Mouse (Mus musculus): ENCODE data around the gene Alox5ap. TPM values are rescaled to one million over a fixed set of nuclear protein-coding genes. Genes with fewer than 3 reads are reported as not detected.
A peak's percentile ranks its signal among the peaks of the same experiment; 100 is the strongest.

Gene Alox5ap
- total RNA-seq, 2 experiments from 2014 or later: 13.4 to 26.8 TPM

DNA sequence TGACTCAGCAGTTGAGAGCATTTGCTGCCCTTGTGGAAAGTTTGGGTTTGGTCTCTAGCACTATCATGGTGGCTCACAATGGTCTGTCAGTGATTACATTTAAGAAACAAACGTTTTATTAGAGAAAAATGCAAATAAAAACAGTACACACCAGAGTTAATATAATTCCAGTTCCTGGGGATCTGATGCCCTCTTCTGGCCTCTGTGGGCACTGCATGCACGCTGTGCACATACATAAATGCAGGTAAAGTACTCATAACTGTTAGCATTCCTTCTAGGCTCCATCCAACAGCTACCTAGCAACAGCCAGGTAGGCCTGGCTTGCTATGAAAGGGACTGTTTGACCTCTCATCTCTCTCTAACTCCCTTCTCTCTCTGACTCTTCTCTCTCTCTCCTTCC lies 32.9 kb downstream of the Alox5ap start:
- intact Hi-C loops (cut with DNase I): no loop called here
- DNase-seq: no peak

DNA sequence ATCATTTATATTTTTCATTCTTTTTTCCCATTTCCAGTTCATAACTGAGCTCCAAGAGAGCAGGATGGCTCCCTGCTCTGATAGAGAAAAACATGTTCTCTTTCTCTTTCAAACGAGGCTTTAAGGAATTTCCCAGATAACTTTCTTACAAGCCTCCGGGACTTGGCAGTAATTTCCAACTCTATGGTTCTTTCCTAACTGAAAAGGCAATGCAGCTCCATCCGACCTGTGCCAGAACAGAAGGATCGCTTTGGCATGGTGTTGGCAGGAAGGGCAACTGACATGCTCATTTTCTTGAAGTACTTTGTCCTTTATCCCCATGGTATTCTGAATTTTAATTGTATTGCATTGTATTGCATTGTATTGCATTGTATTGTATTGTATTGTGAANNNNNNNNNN lies 33.7 kb downstream of the Alox5ap start:
- intact Hi-C loops (cut with DNase I): no loop called here
- DNase-seq: no peak

DNA sequence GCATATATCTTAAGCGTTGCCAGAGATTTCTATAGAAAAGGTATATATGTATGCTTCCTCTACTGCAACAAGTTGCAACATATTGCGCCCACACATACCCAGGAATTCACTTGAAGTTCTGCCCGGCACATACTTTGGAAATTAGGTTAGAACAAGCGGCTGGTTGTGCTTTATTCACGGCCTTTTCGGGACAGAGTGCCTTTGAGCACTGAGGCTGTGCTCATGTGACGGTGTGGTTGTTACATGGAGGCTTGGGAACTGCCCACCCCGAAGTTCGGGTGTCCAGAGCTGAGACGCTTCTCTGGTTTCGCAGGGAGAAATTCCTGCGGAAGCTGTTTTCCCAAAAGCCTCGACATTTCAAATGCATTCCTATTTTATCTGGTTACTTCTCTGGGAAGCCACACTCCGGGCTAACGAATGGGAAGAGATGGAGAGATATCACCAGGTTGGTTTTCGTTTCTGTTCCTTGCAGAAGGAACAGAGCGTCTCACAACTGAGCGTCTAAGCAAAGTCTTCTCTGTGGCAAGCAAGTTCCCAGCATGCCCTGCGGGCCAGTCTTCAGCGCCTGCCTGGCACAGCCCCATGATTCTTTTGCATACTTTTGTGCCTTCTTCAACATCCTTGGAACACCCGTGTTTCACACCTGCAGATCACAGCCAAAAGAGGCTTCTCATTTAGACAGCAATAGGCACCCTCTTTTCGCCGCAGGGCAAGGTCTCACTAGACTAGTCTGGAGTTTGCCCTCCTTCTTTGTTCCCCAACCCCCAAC lies 48.5 kb downstream of the Alox5ap start:
- DNase-seq: no peak
- intact Hi-C loops (cut with DNase I): no loop called here

DNA sequence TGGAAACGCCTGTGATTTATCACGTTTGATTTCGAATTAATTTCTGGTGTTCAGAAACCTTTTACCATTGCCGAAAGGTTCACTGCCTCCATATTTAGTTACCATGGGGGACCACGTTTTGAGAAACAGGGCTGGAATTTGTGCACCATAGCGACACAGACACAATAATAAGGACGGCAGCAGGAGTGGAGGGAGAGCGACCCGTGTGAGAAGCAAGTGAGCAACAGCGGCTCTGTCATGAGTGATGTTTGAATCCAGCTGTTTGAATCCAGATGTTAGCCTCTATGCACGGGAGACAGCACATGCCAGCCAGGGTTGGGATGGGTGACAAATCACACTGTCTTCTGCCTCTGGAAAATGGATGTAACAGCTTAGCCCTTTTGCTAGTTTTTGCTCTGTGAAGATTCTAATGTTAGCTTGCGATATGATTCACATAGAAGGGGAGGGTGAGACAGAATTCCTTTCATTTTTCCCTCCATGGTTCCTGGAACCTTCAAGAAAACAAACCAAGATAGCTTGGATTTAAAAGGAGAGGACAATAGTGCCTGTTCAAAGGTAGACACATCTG lies 50.0 kb downstream of the Alox5ap start:
- DNase-seq: no peak
- intact Hi-C loops (cut with DNase I): no loop called here

DNA sequence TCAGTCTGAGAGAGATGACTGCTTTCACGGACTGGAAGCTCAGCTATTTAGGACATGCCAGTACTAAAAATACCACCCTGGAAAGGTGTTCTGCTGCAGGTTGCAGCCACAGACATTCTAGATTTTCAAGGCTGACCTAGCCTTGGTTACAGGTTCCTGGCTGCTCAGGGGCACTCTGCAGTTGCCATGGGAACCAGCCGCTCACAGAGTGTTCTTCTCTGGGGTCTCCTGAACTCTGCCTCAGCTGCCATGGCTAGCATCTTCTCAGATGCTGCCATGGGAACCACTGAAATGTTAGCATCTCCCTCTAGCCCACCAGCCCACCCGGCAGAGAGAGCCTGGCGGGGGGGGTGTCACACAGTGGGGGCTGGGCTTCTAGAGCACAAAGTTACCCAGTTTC lies 52.4 kb downstream of the Alox5ap start:
- DNase-seq: no peak
- intact Hi-C loops (cut with DNase I): no loop called here

DNA sequence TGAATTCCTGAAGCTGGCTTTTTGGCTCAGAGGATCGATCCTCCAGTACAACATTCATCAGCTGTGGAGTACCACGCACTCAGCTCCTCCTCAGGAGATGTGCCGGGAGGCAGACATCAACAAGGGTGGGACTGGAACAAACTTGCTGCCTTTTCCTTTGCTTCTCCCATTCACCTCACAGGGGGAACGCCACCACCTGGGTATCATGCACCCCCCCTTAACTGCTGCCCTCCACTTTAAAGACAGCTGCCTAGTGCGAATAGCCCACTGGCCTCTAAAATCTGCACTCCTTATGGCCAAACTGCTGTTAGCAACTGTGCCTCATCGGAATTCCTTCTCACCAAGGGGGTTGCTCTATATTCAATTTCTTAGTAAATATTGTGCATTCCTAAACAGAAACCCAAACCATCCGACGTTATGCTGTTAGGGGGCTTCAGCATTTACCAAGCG lies 55.3 kb downstream of the Alox5ap start:
- intact Hi-C loops (cut with DNase I): no loop called here
- DNase-seq: no peak

DNA sequence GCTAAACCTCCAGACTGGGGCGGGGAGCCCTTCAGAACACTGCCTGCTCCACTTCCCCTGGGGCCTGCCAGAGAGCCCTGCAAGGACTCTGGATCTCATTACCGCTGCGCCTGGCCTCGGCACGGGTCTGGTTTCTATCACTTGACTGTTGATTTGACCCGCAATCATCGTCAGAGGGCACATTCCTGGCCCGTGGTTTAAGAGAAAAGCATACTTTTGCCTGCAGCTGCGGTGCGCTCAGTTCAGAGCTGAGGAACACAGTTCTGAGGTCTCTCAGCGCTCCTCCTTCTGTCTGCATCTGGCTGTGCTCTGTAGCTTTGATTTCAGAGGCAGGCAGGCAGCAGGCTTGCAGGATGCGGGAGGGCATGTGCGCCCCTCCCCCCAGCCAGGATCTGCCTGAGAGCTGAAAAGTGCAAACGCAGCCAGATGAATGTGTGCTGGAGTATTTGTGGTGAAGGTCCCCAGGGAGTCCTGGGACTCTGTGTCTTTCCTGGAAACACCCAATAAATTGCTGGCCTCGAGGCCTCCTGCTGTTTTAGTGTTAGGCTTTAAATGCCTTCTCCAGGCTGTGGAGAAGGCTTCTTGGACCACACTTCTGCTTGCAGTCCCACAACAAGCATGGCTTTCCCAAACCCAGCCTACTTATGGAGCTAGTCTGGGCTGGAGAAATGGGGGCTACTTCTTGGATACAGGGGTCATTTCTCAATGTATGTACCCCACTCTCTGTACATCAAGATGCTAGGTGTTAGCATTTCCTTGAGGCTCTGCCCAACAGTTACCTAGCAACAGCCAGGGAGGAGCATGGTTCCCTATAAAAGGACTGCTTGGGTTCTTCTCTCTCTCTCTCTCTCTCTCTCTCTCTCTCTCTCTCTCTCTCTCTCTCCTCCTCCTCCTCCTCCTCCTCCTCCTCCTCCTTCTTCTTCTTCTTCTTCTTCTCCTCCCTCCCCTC lies 56.2 kb downstream of the Alox5ap start:
- intact Hi-C loops (cut with DNase I): no loop called here
- DNase-seq: peak; percentile 52 to 57

DNA sequence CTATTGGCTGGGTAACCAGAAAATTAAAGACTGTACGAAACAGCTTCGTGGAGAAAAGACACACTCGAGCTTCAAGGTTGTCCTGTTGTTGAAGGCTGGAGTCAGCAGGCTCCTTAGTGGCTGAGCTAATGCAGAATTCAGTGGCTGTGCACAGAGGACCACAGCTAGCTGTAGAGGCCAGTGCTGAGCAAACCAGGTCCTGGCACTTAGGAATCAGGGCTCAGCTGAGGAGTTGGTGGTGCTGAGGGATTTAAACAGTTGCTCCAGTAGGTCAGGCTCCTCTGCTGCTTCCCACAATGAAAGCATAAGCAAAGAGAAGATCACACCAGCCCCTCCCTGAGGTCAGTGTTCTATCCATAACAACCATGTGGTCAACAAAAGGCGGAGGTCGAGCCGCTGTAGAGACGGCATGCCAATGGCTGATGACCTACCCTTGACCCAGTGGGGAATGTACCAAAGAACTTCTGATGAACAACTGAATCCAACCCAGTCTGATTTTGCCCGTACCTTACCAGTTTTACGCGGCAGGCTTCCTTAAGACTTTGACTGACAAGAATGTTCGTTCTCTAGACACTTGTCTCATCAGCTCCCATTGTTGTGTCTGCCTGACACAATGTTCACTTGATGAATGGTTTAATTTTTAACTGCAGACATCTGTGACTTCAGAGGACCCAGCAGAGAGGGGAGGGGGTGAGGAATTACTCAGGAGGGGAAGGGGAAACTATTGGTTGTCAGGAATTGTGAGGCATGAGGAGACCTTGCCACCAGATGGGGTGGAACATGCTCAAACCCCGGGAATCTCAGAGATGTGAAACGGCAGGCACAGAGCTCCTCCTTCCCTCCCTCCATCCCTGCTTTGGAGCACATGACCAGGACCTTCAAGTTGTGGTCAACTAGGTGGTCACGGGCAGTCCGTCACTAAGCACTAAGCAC lies 57.6 kb downstream of the Alox5ap start:
- no peak for DNase-seq

DNA sequence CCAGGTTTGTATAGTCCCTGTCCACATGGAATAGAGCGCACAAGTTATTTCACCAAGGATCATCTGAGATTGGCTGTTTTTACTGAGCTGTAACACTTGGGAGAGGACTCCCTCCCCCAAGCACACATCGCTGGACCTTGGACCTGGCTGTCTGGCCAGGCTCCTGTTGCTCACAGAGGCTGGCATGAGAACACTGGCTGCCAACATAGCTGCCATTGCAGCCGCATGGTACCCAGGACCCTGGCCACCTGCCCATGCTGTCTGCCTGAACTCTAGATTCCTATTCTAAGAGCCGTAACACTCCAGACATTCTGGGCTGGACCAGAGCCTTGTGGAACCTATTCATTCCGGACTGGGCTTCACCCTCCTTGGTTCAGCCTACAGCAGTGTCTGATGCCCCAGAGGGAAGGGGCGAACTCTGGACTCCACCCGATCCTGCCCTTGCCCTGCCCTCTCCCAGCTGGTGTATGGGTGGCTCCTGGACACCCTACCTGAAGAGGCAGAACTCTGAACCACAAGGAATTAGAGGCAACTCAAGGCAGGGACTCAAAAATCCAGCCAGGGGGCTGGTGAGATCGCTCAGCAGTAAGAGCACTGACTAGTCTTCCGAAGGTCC lies 58.5 kb downstream of the Alox5ap start:
- peak; percentile 55 to 57 for DNase-seq
- intact Hi-C loops (cut with DNase I): no loop called here

More for the DNA sequence above, 57.6 kb downstream of the Alox5ap start:
- intact Hi-C loops (cut with DNase I): no loop called here

DNA sequence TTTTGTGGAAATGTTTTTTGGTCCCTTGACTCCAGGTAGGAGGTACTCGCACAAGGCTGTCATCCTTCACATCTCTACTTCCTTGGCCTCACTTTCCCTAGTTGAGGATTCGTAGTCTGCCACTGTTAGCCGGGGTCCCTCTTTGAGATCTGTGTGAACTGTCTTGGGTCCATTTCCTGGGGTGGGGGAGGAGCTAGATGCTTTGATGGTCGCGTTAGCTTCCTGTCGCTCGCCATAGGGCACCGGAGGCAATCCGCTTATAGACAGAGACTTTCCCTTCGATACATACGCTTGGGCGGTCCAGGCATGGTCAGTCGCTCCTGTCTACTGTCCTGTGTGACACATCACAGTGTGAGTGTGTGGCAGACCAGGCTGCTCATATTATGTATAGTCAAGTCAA lies 60.2 kb downstream of the Alox5ap start:
- intact Hi-C loops (cut with DNase I): no loop called here
- DNase-seq: no peak

DNA sequence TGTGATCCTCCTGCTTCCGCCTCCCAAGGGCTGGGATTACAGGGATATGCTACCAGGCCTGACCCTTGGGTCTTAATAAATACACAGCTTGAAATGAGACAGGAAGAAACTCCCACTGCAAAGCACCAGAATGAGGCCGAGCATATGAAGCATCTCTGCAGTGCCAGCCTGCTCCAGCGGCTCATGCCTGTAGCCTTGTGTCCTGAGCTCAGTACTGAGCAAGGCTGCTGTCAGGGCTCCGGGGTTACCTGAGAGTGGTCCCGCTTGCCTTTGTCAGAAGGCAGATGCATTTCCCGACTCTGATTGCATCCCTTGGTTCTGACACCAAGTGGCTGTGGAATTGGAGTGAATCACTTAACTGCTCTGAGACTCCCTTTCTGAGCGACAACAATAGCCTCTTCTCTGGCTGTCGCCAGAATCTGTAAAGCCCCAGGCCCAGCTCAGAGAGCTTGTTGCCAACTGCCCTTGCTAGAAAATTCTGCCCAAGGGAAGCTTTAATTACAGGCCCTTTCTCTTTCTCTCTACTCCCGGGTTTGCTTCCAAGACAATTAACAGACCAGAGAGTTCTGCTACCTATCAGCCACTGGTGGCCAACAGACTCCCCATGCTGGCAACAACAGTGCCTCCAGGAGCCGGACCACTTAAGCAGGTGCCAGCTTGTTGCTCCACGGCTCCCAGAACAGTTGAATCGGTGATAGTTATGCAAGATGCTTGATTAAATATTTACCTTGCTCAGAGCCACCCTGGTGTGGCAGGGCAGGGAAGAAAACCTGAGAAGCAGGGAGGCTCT lies 64.7 kb downstream of the Alox5ap start:
- no peak for DNase-seq
- intact Hi-C loops (cut with DNase I): no loop called here

DNA sequence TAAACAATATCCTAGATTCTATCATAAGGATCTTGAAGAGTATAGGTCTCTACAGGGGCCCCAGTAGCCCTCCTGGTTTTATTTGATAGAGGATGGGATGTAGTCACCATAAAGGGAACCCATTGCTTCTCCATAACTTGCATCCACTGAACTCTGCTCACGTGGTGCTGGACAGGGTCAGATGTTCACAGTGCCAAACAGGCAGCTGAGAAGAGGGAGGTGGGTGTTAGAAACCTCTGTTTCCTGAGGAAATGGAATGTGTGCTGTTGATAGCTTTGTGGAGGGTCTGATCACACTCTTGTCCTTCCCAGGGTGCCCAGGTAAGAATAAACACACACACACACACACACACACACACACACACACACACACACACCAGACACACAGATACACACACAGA lies 66.0 kb downstream of the Alox5ap start:
- no peak for DNase-seq
- intact Hi-C loops (cut with DNase I): no loop called here

DNA sequence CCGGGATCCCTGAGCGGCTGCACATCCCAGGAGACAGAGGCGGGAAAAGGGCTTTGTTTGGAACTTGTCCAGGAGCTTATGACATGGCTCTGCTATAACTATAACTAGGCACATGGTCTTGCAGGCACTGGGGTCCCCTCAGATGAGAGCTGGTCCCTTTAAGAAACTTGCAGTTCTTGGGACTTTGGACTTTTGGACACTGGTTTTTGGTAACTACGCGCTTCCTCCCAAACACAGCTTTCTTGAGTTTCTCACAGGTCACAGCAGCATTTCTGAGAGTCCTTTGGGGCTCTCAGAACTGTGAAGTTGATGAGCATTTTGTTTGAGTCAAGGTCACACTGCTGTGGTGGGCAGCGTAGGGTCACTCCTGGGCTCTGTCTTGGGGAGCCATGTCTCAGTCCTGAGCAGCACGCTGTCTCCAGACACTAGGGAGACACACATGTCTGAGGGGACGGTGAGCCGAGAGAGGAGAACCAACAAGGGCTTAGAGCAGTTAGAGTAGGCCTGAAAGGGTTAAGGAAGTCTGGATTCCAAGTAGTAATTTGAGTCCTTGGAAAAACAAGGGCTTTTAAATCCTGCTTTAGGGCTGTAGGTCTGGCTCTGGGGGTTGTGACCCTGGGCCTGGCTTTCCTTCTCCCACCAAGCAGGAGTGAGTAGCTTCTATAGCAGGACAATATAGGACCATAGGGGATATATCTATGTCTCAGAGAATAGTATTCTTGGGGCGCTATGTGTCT lies 67.0 kb downstream of the Alox5ap start:
- intact Hi-C loops (cut with DNase I): no loop called here

DNA sequence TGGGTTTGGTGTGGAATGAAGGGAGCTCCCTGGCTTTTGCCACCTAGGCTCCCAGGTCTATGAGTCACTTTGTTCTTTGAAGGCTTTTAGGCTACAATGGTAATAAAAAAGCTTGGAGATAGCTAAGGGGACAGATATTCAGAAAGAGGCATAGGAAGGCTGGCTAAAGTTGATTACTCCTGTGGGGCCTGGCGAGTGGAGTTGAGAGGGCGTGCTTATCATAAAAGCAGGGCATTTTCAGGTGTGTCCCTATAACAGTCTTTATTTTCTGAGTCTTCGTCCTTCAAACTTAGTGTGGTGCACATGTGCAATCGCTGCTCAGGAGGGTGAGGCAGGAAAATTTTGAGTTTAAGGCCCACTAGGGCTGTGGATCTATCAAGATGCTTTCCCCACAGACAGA lies 68.2 kb downstream of the Alox5ap start:
- intact Hi-C loops (cut with DNase I): no loop called here
- no peak for DNase-seq

More for the DNA sequence above, 67.0 kb downstream of the Alox5ap start:
- no peak for DNase-seq

DNA sequence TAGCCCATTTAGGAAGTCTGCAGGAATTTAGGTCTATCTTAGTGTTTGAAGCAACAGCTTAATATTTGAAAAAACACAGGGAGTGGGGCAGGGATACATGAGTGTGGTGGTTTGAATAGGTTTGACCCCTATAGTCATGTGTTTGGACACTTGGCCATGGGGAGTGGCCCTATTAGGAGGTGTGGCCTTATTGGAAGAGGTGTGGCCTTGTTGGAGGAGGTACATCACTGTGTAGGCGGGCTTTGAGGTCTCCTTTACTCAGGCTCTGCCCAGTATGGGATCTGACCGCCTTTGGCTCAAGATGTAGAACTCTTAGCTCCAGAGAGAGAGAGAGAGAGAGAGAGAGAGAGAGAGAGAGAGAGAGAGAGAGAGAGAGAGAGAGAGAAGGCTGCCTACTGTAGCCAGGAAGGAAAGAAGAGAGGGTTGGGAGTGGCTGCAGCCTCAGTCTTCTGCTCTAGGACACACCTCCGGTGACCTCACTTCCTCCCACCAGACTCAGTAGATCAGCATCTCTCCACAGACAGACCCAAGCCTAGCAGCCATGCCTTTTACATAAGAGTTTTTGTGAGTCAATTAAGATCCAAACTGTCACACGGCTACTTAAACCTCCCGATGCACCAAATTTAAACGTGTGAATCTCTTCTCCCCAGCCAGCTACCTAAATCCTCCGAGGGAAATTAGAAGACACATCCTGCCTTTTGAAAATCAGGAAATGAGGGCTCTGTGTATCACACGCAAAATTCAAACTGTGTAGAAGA lies 69.6 kb downstream of the Alox5ap start:
- intact Hi-C loops (cut with DNase I): no loop called here
- DNase-seq: no peak

DNA sequence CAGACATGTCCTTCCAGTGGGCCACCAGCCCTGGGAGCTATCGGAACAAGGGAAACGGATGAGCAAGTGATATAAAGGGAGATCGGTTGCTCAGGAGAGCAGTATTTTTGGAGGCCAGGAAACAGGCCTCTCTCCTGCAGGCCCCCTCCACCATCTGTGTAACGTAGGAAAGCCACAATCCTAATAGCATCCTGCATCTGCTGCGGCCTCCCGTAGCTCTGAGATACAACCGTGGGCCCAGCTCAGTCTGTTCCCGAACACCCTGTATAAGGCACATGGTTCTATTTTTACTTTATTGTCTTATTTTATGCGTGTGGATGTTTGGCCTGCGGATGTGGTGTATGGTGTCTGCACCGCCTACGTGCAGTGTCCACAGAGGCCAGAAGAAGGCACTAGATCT lies 70.4 kb downstream of the Alox5ap start:
- DNase-seq: no peak
- intact Hi-C loops (cut with DNase I): loop anchor here (5.0 kb wide), 4 partner anchors 63 to 283 kb away; partner anchors contain the start of gene Wdr95

DNA sequence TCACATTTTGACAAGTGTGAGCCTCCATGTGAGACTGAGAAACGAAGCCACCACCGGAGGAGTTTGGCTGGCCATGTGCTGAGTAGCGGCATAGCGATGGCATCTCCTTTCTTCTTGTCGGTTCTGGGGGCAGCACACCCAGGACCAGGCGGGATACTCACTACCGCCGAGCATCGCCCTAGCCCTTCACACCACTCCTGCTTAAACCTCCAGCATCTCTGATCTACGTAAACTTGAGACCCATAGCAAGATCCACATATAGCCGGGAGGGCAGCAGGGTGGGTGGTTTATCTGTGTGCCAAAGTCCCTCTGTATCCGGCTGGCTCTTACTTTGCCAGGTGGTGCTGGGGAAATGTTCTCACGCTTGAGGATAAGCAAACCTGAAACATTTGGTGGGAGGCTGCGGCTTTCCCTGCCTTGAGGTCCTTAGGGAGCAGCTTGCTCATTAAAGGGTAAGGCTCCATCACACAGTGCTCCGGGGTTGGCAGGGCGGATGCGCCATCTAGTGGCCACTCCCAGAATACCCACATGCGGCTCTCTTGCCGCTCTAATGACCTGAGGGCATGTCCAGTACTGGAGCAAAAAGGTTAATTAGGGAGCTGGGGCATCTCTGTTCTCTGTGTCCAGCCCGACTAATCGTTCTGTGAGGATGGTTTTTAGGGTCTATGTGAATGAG lies 71.1 kb downstream of the Alox5ap start:
- DNase-seq: peak; percentile 86 to 90
- intact Hi-C loops (cut with DNase I): loop anchor here (2.0 to 5.0 kb wide), 5 partner anchors 63 to 523 kb away; partner anchors contain the start of gene Wdr95
